Mouse (Mus musculus) hindbrain, embryonic 13.5 days (tissue): ENCODE measurements around the gene 2210408I21Rik. TPM values are rescaled to one million over a fixed set of nuclear protein-coding genes. Genes with fewer than 3 reads are reported as not detected.

Experiments used
- ATAC-seq: fragments of 200-750 bp; cut with Nextera tagmentation; 2 replicates; pipeline ENCODE4 v1.8.0; 2017; ENCODE audit warnings: moderate TSS enrichment; ENCODE audit not compliant: low FRiP score
- H3K27ac ChIP-seq: fragments of 300-500 bp; sonication (generic); 2 replicates; pipeline ENCODE4 v1.5.1; 2015; ENCODE audit warnings: inconsistent platforms, mild to moderate bottlenecking, moderate library complexity
- H3K27me3 ChIP-seq: fragments of 300-500 bp; sonication (generic); 2 replicates; pipeline ENCODE4 v1.6.1; 2015; ENCODE audit warnings: mild to moderate bottlenecking, inconsistent platforms
- H3K36me3 ChIP-seq: fragments of 300-500 bp; sonication (generic); 2 replicates; pipeline ENCODE4 v1.6.1; 2015; ENCODE audit warnings: mild to moderate bottlenecking, inconsistent platforms
- H3K4me1 ChIP-seq: fragments of 300-500 bp; sonication (generic); replicated peaks from 2 replicates; pipeline ENCODE4 v1.6.1; 2015; ENCODE audit warnings: inconsistent platforms
- H3K4me2 ChIP-seq: fragments of 300-500 bp; sonication (generic); 2 replicates; pipeline ENCODE4 v1.6.1; 2015; ENCODE audit warnings: inconsistent platforms, mild to moderate bottlenecking, moderate library complexity
- H3K4me3 ChIP-seq: fragments of 300-500 bp; sonication (generic); 2 replicates; pipeline ENCODE4 v1.5.1; 2015; ENCODE audit warnings: mild to moderate bottlenecking, inconsistent platforms
- H3K9ac ChIP-seq: fragments of 300-500 bp; sonication (generic); 2 replicates; pipeline ENCODE4 v1.6.1; 2015; ENCODE audit warnings: mild to moderate bottlenecking, inconsistent platforms
- H3K9me3 ChIP-seq: fragments of 300-500 bp; sonication (generic); 2 replicates; pipeline ENCODE4 v1.6.1; 2016; ENCODE audit warnings: inconsistent platforms
- WGBS: fragments of 180-500 bp; shearing (Covaris S2); methylation state at CpG from one replicate; pipeline ENCODE4 v1.1.7; 2015; 5-methylcytosine and 5-hydroxymethylcytosine counted together
- polyA plus RNA-seq: library from polyadenylated mRNA; unstranded; fragments of >200 nt; fragmentation: Nextera tagmentation; extraction: Ambion mirVana; gene quantifications from 2 replicates; pipeline ENCODE4 v1.2.1, GENCODE M21; 2015

2210408I21Rik gene
- polyA plus RNA-seq, 1 experiment from 2014 or later, result 12.9 TPM

- Histone ChIP-seq H3K36me3 (no peaks in the 10 kb centered on the region), H3K9ac (no peak overlapping the region), H3K9me3 (no peaks in the 10 kb centered on the region), H3K4me2 (no peak overlapping the region), H3K4me1 (peaks cover 8% of the 10 kb centered on the region), H3K4me3 (no peak overlapping the region), H3K27ac (no peak overlapping the region), H3K27me3 (no peaks in the 10 kb centered on the region)
- no peak for ATAC-seq
Measured at GRCm38 (mm10) chr13:77213196-77213595, 77.9 kb downstream of the 2210408I21Rik start.

GRCm38 (mm10) chr13:77215460-77215859, 80.1 kb downstream of the 2210408I21Rik start:
- no peak overlapping the region for H3K27ac ChIP-seq
- H3K9ac ChIP-seq, result no peak overlapping the region
- no peak for ATAC-seq
- H3K27me3 ChIP-seq, result no peaks in the 10 kb centered on the region
- H3K9me3 ChIP-seq, result no peaks in the 10 kb centered on the region
- no peak overlapping the region for H3K4me2 ChIP-seq
- H3K36me3 ChIP-seq, result no peaks in the 10 kb centered on the region
- WGBS, result 86% methylated on average over 2 of the region's 2 CpGs
- H3K4me1 ChIP-seq, result no peaks in the 10 kb centered on the region
- no peak overlapping the region for H3K4me3 ChIP-seq

- no peak overlapping the region for H3K4me3 ChIP-seq
- no peaks in the 10 kb centered on the region for H3K27me3 ChIP-seq
- WGBS, result 88% methylated on average over 4 of the region's 4 CpGs
- ATAC-seq, result 0 out of 2 replicates have a peak, but pooled peaks have one; percentile 36
- H3K9me3 ChIP-seq, result no peaks in the 10 kb centered on the region
- H3K4me1 ChIP-seq, result no peaks in the 10 kb centered on the region
- no peak overlapping the region for H3K4me2 ChIP-seq
- H3K36me3 ChIP-seq, result no peaks in the 10 kb centered on the region
- no peak overlapping the region for H3K27ac ChIP-seq
- no peak overlapping the region for H3K9ac ChIP-seq
Measured at GRCm38 (mm10) chr13:77217672-77218280, 82.4 kb downstream of the 2210408I21Rik start.

- no peak for ATAC-seq
- Histone ChIP-seq H3K27me3 (no peaks in the 10 kb centered on the region), H3K4me2 (no peak overlapping the region), H3K4me3 (no peak overlapping the region), H3K27ac (no peak overlapping the region), H3K9ac (no peak overlapping the region), H3K9me3 (no peaks in the 10 kb centered on the region), H3K4me1 (no peaks in the 10 kb centered on the region), H3K36me3 (no peaks in the 10 kb centered on the region)
- WGBS, result 77% methylated on average over 2 of the region's 2 CpGs
Measured at GRCm38 (mm10) chr13:77221072-77221471, 85.7 kb downstream of the 2210408I21Rik start.

GRCm38 (mm10) chr13:77256541-77256940, 121.2 kb downstream of the 2210408I21Rik start:
- Histone ChIP-seq H3K4me3 (no peak overlapping the region), H3K27ac (no peak overlapping the region), H3K9me3 (no peaks in the 10 kb centered on the region), H3K36me3 (no peaks in the 10 kb centered on the region), H3K4me2 (no peak overlapping the region), H3K27me3 (no peaks in the 10 kb centered on the region), H3K9ac (no peak overlapping the region), H3K4me1 (no peaks in the 10 kb centered on the region)
- no peak for ATAC-seq
- WGBS, result 95% methylated on average over 6 of the region's 6 CpGs

GRCm38 (mm10) chr13:77262715-77263338, 127.5 kb downstream of the 2210408I21Rik start:
- no peak overlapping the region for H3K27ac ChIP-seq
- H3K9ac ChIP-seq, result no peak overlapping the region
- H3K27me3 ChIP-seq, result no peaks in the 10 kb centered on the region
- no peaks in the 10 kb centered on the region for H3K9me3 ChIP-seq
- no peak overlapping the region for H3K4me3 ChIP-seq
- no peaks in the 10 kb centered on the region for H3K36me3 ChIP-seq
- 70% methylated on average over 3 of the region's 3 CpGs for WGBS
- no peaks in the 10 kb centered on the region for H3K4me1 ChIP-seq
- no peak overlapping the region for H3K4me2 ChIP-seq
- ATAC-seq, result no peak

GRCm38 (mm10) chr13:77263400-77264179, 128.2 kb downstream of the 2210408I21Rik start:
- H3K27me3 ChIP-seq, result no peaks in the 10 kb centered on the region
- no peak for ATAC-seq
- no peak overlapping the region for H3K9ac ChIP-seq
- no peaks in the 10 kb centered on the region for H3K4me1 ChIP-seq
- no peak overlapping the region for H3K4me3 ChIP-seq
- no peaks in the 10 kb centered on the region for H3K9me3 ChIP-seq
- no peak overlapping the region for H3K27ac ChIP-seq
- no peaks in the 10 kb centered on the region for H3K36me3 ChIP-seq
- H3K4me2 ChIP-seq, result no peak overlapping the region
- WGBS, result 73% methylated on average over 7 of the region's 7 CpGs

- no peaks in the 10 kb centered on the region for H3K4me1 ChIP-seq
- H3K4me3 ChIP-seq, result no peak overlapping the region
- no peaks in the 10 kb centered on the region for H3K9me3 ChIP-seq
- H3K4me2 ChIP-seq, result no peak overlapping the region
- no peak for ATAC-seq
- no peaks in the 10 kb centered on the region for H3K36me3 ChIP-seq
- WGBS, result 82% methylated on average over 1 of the region's 1 CpGs
- H3K9ac ChIP-seq, result no peak overlapping the region
- no peak overlapping the region for H3K27ac ChIP-seq
- H3K27me3 ChIP-seq, result no peaks in the 10 kb centered on the region
Measured at GRCm38 (mm10) chr13:77264481-77264880, 129.1 kb downstream of the 2210408I21Rik start.

GRCm38 (mm10) chr13:77275172-77275747, 139.9 kb downstream of the 2210408I21Rik start:
- H3K9me3 ChIP-seq, result no peaks in the 10 kb centered on the region
- ATAC-seq, result no peak
- no peak overlapping the region for H3K4me3 ChIP-seq
- no peaks in the 10 kb centered on the region for H3K27me3 ChIP-seq
- H3K4me1 ChIP-seq, result no peaks in the 10 kb centered on the region
- H3K36me3 ChIP-seq, result no peaks in the 10 kb centered on the region
- no peak overlapping the region for H3K4me2 ChIP-seq
- H3K9ac ChIP-seq, result no peak overlapping the region
- no peak overlapping the region for H3K27ac ChIP-seq
- 71% methylated on average over 3 of the region's 3 CpGs for WGBS

- no peaks in the 10 kb centered on the region for H3K4me1 ChIP-seq
- 54% methylated on average over 7 of the region's 7 CpGs for WGBS
- no peaks in the 10 kb centered on the region for H3K36me3 ChIP-seq
- ATAC-seq, result no peak
- no peak overlapping the region for H3K9ac ChIP-seq
- H3K27me3 ChIP-seq, result no peaks in the 10 kb centered on the region
- H3K27ac ChIP-seq, result no peak overlapping the region
- no peak overlapping the region for H3K4me2 ChIP-seq
- H3K9me3 ChIP-seq, result no peaks in the 10 kb centered on the region
- no peak overlapping the region for H3K4me3 ChIP-seq
Measured at GRCm38 (mm10) chr13:77278659-77279413, 143.5 kb downstream of the 2210408I21Rik start.

GRCm38 (mm10) chr13:77295519-77295918, 160.2 kb downstream of the 2210408I21Rik start:
- Histone ChIP-seq H3K36me3 (no peaks in the 10 kb centered on the region), H3K9ac (no peak overlapping the region), H3K4me2 (no peak overlapping the region), H3K4me1 (no peaks in the 10 kb centered on the region), H3K27me3 (no peaks in the 10 kb centered on the region), H3K27ac (no peak overlapping the region), H3K4me3 (no peak overlapping the region), H3K9me3 (no peaks in the 10 kb centered on the region)
- WGBS, result 83% methylated on average over 3 of the region's 3 CpGs
- no peak for ATAC-seq

- no peaks in the 10 kb centered on the region for H3K36me3 ChIP-seq
- no peak overlapping the region for H3K4me3 ChIP-seq
- 60% methylated on average over 1 of the region's 1 CpGs for WGBS
- no peaks in the 10 kb centered on the region for H3K4me1 ChIP-seq
- H3K27ac ChIP-seq, result no peak overlapping the region
- ATAC-seq, result 0 out of 2 replicates have a peak, but pooled peaks have one; percentile 33
- no peaks in the 10 kb centered on the region for H3K9me3 ChIP-seq
- no peaks in the 10 kb centered on the region for H3K27me3 ChIP-seq
- no peak overlapping the region for H3K9ac ChIP-seq
- no peak overlapping the region for H3K4me2 ChIP-seq
Measured at GRCm38 (mm10) chr13:77324101-77324500, 188.8 kb downstream of the 2210408I21Rik start.
